Mouse (Mus musculus): ENCODE data around the gene Gm49366. TPM values are rescaled to one million over a fixed set of nuclear protein-coding genes. Genes with fewer than 3 reads are reported as not detected.
A peak's percentile ranks its signal among the peaks of the same experiment; 100 is the strongest.
"Not testable (repeated sequence)": the region's sequence is repeated elsewhere in the genome, so short reads cannot be mapped to it uniquely, and the experiment has no call there.

Gm49366 gene
- polyA plus RNA-seq (2014; fragmentation: Nextera tagmentation; extraction: Ambion mirVana), result not detected in 2 replicates

DNA sequence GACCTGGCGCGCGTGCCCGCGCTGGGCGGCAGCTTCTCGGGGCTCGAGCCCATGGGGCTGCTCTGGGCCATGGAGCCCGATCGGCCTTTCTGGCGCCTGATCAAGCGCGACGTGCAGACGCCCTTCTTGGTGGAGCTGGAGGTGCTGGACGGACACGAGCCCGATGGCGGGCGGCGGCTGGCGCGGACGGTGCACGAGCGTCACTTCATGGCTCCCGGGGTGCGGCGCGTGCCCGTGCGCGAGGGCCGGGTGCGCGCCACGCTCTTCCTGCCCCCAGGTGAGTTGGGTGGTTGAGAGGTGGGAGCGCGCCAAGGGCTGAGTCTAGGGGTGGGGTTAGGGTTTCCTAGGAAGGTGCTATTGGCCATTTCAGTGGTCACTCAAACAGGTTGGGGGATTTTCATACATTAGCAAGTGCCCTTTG is at the start of gene Gm49366:
Gene Gm49366 (plus strand): TSS at position 245 of the 421 bp plus-strand sequence.
- peak within 1 kb of the TSS; percentile 39 for H3K4me2 ChIP-seq (ENCODE audit: low read depth, low read length)
- H3K27me3 ChIP-seq (ENCODE audit: control insufficient read depth, insufficient read depth, low read length); H3K36me3 ChIP-seq (replicated peaks; ENCODE audit: control insufficient read depth, insufficient read depth, low read depth, low read length); H3K27ac ChIP-seq (replicated peaks; ENCODE audit: low read depth, low read length); H3K4me1 ChIP-seq (ENCODE audit: control insufficient read depth, insufficient read depth, low read length); H3K9me3 ChIP-seq (replicated peaks; ENCODE audit: control insufficient read depth, low read length); ATAC-seq (replicated peaks; ENCODE audit: insufficient number of reproducible peaks, low FRiP score, low TSS enrichment, low read depth): not testable (repeated sequence)
- peak; percentile 37 for DNase-seq (ENCODE audit: low spot score)
- H3K4me3 ChIP-seq (ENCODE audit: low read depth, low read length), result peak within 1 kb of the TSS; percentile 42
- peak within 1 kb of the TSS; percentile 52 for H3K9ac ChIP-seq (replicated peaks; ENCODE audit: low read length)
- 4% methylated on average over 39 of the region's 39 CpGs for WGBS

DNA sequence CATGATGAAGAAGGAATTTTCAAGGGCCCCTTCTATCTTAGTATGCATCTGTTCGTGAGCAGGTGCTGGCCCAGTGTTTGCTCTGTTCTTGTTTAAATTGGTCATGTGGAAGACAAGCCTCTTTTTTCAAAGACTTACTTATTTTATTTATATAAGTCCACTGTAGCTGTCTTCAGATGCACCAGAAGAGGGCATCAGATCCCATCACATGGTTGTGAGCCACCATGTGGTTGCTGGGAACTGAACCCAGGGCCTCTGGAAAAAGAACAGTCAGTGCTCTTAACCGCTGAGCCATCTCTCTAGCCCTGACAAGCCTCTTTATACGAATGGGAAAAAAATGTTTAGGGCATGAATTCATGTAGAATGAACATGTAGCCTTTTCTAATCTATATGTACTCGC is 49.4 kb upstream of the Gm49366 start:
- no peak overlapping the region for H3K9ac ChIP-seq (replicated peaks; ENCODE audit: low read length)
- no peak overlapping the region for H3K4me3 ChIP-seq (ENCODE audit: low read depth, low read length)
- no peak overlapping the region for H3K4me2 ChIP-seq (ENCODE audit: low read depth, low read length)
- no peaks in the 10 kb centered on the region for H3K9me3 ChIP-seq (replicated peaks; ENCODE audit: control insufficient read depth, low read length)
- ATAC-seq (replicated peaks; ENCODE audit: insufficient number of reproducible peaks, low FRiP score, low TSS enrichment, low read depth) (no peak), DNase-seq (ENCODE audit: low spot score) (no peak)
- H3K4me1 ChIP-seq (ENCODE audit: control insufficient read depth, insufficient read depth, low read length), result no peaks in the 10 kb centered on the region
- no peaks in the 10 kb centered on the region for H3K36me3 ChIP-seq (replicated peaks; ENCODE audit: control insufficient read depth, insufficient read depth, low read depth, low read length)
- WGBS, result 93% methylated on average over 4 of the region's 4 CpGs
- no peak overlapping the region for H3K27ac ChIP-seq (replicated peaks; ENCODE audit: low read depth, low read length)
- no peaks in the 10 kb centered on the region for H3K27me3 ChIP-seq (ENCODE audit: control insufficient read depth, insufficient read depth, low read length)

DNA sequence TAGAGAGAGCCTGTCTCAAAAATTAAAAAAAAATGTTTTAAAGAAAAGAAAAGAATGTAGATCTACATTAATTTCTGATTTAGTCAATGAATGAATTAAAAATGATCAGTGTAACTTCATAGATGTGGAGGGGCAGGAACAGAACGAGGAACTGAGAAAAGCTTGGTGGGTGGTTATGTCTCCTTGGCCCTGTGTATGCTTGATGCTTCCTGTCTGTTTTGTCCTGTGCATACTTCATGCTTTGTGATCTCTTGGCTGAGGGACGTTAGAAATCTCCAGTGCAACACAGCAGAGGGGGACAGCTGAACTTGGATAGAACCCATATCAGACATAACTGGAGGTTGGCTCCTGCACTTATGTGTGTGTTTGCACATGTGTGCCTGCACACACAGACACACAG is 41.5 kb upstream of the Gm49366 start:
- H3K27me3 ChIP-seq (ENCODE audit: control insufficient read depth, insufficient read depth, low read length), result no peaks in the 10 kb centered on the region
- no peak overlapping the region for H3K27ac ChIP-seq (replicated peaks; ENCODE audit: low read depth, low read length)
- no peak for ATAC-seq (replicated peaks; ENCODE audit: insufficient number of reproducible peaks, low FRiP score, low TSS enrichment, low read depth)
- H3K4me3 ChIP-seq (ENCODE audit: low read depth, low read length), result no peak overlapping the region
- no peak for DNase-seq (ENCODE audit: low spot score)
- WGBS, result 72% methylated on average over 2 of the region's 2 CpGs
- no peaks in the 10 kb centered on the region for H3K36me3 ChIP-seq (replicated peaks; ENCODE audit: control insufficient read depth, insufficient read depth, low read depth, low read length)
- H3K4me2 ChIP-seq (ENCODE audit: low read depth, low read length), result no peak overlapping the region
- H3K9ac ChIP-seq (replicated peaks; ENCODE audit: low read length), result no peak overlapping the region
- no peaks in the 10 kb centered on the region; the same call in 1 of the 2 replicates for H3K4me1 ChIP-seq (ENCODE audit: control insufficient read depth, insufficient read depth, low read length)
- H3K9me3 ChIP-seq (replicated peaks; ENCODE audit: control insufficient read depth, low read length), result no peaks in the 10 kb centered on the region

DNA sequence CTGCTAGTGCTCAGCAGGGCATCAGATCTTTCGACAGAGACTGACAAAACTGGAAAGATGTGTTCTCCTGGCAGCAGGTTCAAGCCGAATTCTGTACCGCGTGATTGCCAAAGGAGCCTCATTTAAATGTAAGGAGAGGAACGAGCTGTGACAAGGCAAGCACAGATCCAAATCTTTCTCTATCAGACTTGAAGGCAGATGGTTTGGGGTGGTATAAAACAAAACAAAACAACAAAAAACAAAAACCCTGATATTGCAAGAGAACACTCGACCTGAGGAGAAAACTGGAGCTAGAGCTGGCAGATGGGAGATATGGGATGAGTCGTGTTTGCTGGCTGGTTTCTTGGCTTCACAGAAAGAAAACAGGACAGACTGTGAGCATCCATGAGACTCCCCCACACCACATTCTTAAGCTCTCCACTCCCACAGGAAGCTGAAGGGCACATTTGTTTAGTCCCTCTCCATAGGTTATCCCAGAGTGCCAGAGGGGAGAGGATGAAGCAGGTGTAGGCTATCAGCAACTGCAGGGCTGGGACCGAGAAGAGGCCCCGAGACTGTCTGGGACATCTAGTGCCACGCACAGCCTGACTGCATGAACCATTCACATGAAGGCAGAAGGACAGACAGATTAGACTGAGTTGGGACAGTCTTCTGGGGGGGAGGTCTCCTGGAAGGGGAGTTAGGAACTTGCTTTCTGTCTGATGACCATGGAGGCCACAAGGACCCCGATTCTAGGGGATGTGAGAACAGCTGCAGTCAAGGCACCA is 40.2 kb upstream of the Gm49366 start:
- Histone ChIP-seq H3K9ac (replicated peaks; ENCODE audit: low read length) (no peak overlapping the region), H3K27ac (replicated peaks; ENCODE audit: low read depth, low read length) (no peak overlapping the region), H3K4me1 (ENCODE audit: control insufficient read depth, insufficient read depth, low read length) (no peaks in the 10 kb centered on the region; the same call in 1 of the 2 replicates), H3K9me3 (replicated peaks; ENCODE audit: control insufficient read depth, low read length) (no peaks in the 10 kb centered on the region), H3K4me2 (ENCODE audit: low read depth, low read length) (no peak overlapping the region), H3K27me3 (ENCODE audit: control insufficient read depth, insufficient read depth, low read length) (no peaks in the 10 kb centered on the region), H3K36me3 (replicated peaks; ENCODE audit: control insufficient read depth, insufficient read depth, low read depth, low read length) (no peaks in the 10 kb centered on the region), H3K4me3 (ENCODE audit: low read depth, low read length) (no peak overlapping the region)
- 65% methylated on average over 11 of the region's 11 CpGs for WGBS
- DNase-seq (ENCODE audit: low spot score) (no peak), ATAC-seq (replicated peaks; ENCODE audit: insufficient number of reproducible peaks, low FRiP score, low TSS enrichment, low read depth) (no peak)

DNA sequence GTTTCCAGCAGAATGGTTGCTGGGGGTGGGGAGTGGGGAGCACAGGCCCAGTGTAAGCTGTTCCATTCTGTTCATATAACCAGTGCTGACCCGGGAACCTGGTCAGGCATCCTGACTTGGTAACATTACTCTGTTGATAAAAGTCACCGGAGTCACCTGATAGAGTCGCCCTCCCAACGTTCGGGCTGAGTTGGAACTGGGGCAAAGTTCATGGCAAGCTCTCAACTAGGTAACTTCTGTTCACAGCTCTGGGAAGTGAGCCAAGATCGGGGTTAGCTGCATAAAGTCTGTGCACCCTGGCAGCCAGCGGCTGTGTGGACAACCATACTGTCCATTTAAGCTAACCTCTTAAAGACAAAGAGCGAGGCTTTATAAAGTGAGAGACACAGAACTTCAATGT is 39.5 kb upstream of the Gm49366 start:
- not testable (repeated sequence) for H3K27me3 ChIP-seq (ENCODE audit: control insufficient read depth, insufficient read depth, low read length); H3K9ac ChIP-seq (replicated peaks; ENCODE audit: low read length); H3K9me3 ChIP-seq (replicated peaks; ENCODE audit: control insufficient read depth, low read length); DNase-seq (ENCODE audit: low spot score); H3K4me1 ChIP-seq (ENCODE audit: control insufficient read depth, insufficient read depth, low read length); H3K4me3 ChIP-seq (ENCODE audit: low read depth, low read length); H3K27ac ChIP-seq (replicated peaks; ENCODE audit: low read depth, low read length); H3K4me2 ChIP-seq (ENCODE audit: low read depth, low read length); ATAC-seq (replicated peaks; ENCODE audit: insufficient number of reproducible peaks, low FRiP score, low TSS enrichment, low read depth); H3K36me3 ChIP-seq (replicated peaks; ENCODE audit: control insufficient read depth, insufficient read depth, low read depth, low read length)
- WGBS, result 82% methylated on average over 8 of the region's 8 CpGs

DNA sequence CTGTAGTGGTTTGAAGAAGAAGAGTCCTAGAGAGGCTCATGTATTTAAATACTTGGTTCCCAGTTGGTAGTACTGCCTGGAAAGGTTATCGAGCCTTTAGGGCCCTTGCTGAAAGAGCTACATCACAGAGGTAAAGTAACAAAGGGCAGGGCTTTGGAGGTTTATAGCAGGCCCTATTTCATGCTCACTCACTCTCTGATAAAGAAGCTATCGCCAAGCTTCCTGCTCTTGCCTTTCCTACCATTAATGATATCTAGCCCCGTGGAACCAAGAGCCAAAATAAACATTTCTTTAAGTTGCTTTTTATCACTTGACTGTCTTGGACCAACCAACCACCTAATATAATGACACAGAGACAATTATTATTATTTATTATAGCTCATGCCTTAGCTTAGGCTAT is 38.3 kb upstream of the Gm49366 start:
- Histone ChIP-seq H3K27ac (replicated peaks; ENCODE audit: low read depth, low read length) (no peak overlapping the region), H3K4me1 (ENCODE audit: control insufficient read depth, insufficient read depth, low read length) (no peaks in the 10 kb centered on the region; the same call in 1 of the 2 replicates), H3K9ac (replicated peaks; ENCODE audit: low read length) (no peak overlapping the region), H3K4me3 (ENCODE audit: low read depth, low read length) (no peak overlapping the region), H3K9me3 (replicated peaks; ENCODE audit: control insufficient read depth, low read length) (no peaks in the 10 kb centered on the region), H3K36me3 (replicated peaks; ENCODE audit: control insufficient read depth, insufficient read depth, low read depth, low read length) (no peaks in the 10 kb centered on the region), H3K4me2 (ENCODE audit: low read depth, low read length) (no peak overlapping the region), H3K27me3 (ENCODE audit: control insufficient read depth, insufficient read depth, low read length) (no peaks in the 10 kb centered on the region)
- 91% methylated on average over 3 of the region's 3 CpGs for WGBS
- DNase-seq (ENCODE audit: low spot score), result no peak
- ATAC-seq (replicated peaks; ENCODE audit: insufficient number of reproducible peaks, low FRiP score, low TSS enrichment, low read depth), result no peak

DNA sequence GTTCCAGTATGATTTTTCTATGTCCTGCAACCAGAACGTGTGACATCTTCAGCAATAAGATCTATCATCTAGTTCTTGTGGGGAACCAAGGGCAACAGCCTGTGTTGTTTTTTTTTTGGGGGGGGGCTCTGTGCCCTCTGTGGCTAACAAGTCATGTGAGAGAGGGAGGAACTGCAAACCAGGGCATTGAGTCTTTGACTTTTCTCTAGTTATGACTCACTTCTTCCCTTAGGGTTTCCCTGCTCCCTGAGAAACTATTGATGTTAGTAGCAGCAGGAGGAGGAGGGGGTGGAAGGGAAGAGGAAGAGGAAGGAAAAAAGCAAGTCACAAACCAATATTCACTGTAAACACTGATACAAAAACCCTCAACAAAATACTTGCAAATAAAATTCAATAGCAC is 34.9 kb upstream of the Gm49366 start:
- 97% methylated on average over 1 of the region's 1 CpGs for WGBS
- Histone ChIP-seq H3K27me3 (ENCODE audit: control insufficient read depth, insufficient read depth, low read length) (no peaks in the 10 kb centered on the region), H3K27ac (replicated peaks; ENCODE audit: low read depth, low read length) (no peak overlapping the region), H3K4me2 (ENCODE audit: low read depth, low read length) (no peak overlapping the region), H3K9me3 (replicated peaks; ENCODE audit: control insufficient read depth, low read length) (no peaks in the 10 kb centered on the region), H3K9ac (replicated peaks; ENCODE audit: low read length) (no peak overlapping the region), H3K4me1 (ENCODE audit: control insufficient read depth, insufficient read depth, low read length) (no peaks in the 10 kb centered on the region), H3K4me3 (ENCODE audit: low read depth, low read length) (no peak overlapping the region), H3K36me3 (replicated peaks; ENCODE audit: control insufficient read depth, insufficient read depth, low read depth, low read length) (no peaks in the 10 kb centered on the region)
- DNase-seq (ENCODE audit: low spot score) (no peak), ATAC-seq (replicated peaks; ENCODE audit: insufficient number of reproducible peaks, low FRiP score, low TSS enrichment, low read depth) (no peak)

DNA sequence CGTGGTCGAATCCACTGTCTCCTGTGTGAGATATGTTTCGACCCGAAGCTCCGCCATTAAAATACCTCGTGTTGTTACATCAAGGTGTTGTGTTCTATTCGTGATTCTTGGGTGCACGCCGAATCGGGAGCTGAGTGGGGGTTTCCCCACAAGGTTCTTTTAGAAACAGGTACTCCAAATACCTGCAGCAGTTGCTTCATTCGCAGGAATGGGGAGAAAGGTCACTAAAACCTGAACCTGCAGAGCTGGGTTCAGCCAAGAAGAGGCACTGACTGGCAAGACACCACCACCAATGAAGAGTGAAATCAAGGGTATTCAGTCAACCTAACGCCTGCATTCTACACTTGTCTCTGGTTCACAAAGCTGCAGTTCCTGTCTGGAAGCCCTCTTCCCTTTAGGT is 30.5 kb upstream of the Gm49366 start:
- DNase-seq (ENCODE audit: low spot score) (no peak), ATAC-seq (replicated peaks; ENCODE audit: insufficient number of reproducible peaks, low FRiP score, low TSS enrichment, low read depth) (no peak)
- H3K4me1 ChIP-seq (ENCODE audit: control insufficient read depth, insufficient read depth, low read length), result no peaks in the 10 kb centered on the region
- H3K27ac ChIP-seq (replicated peaks; ENCODE audit: low read depth, low read length), result no peak overlapping the region
- no peak overlapping the region; the same call in 1 of the 2 replicates for H3K9ac ChIP-seq (replicated peaks; ENCODE audit: low read length)
- no peaks in the 10 kb centered on the region for H3K27me3 ChIP-seq (ENCODE audit: control insufficient read depth, insufficient read depth, low read length)
- H3K36me3 ChIP-seq (replicated peaks; ENCODE audit: control insufficient read depth, insufficient read depth, low read depth, low read length), result no peaks in the 10 kb centered on the region
- H3K4me2 ChIP-seq (ENCODE audit: low read depth, low read length), result no peak overlapping the region
- H3K4me3 ChIP-seq (ENCODE audit: low read depth, low read length), result no peak overlapping the region
- WGBS, result 90% methylated on average over 11 of the region's 12 CpGs
- H3K9me3 ChIP-seq (replicated peaks; ENCODE audit: control insufficient read depth, low read length), result no peaks in the 10 kb centered on the region
